Mouse (Mus musculus) embryonic facial prominence, embryonic 15.5 days (tissue): Measurements from ENCODE around the gene Ssh3. TPM values are rescaled to one million over a fixed set of nuclear protein-coding genes. Genes with fewer than 3 reads are reported as not detected.

Source experiments
- ATAC-seq: fragments of 200-750 bp; cut with Nextera tagmentation; 2 replicates; pipeline ENCODE4 v1.8.0; 2017; ENCODE audit warnings: low read depth, moderate TSS enrichment; ENCODE audit not compliant: insufficient number of reproducible peaks, low FRiP score, low TSS enrichment
- H3K27ac ChIP-seq: fragments of 300-500 bp; sonication (generic); replicated peaks from 2 replicates; pipeline ENCODE4 v1.5.1; 2015; ENCODE audit warnings: mild to moderate bottlenecking, inconsistent platforms
- H3K27me3 ChIP-seq: fragments of 300-500 bp; sonication (generic); 2 replicates; pipeline ENCODE4 v1.6.1; 2015; ENCODE audit warnings: inconsistent platforms
- H3K36me3 ChIP-seq: fragments of 300-500 bp; sonication (generic); 2 replicates; pipeline ENCODE4 v1.6.1; 2015; ENCODE audit warnings: mild to moderate bottlenecking, inconsistent platforms
- H3K4me1 ChIP-seq: fragments of 300-500 bp; sonication (generic); 2 replicates; pipeline ENCODE4 v1.6.1; 2015; ENCODE audit warnings: inconsistent platforms
- H3K4me2 ChIP-seq: fragments of 300-500 bp; sonication (generic); replicated peaks from 2 replicates; pipeline ENCODE4 v1.6.1; 2015; ENCODE audit warnings: mild to moderate bottlenecking, inconsistent platforms
- H3K4me3 ChIP-seq: fragments of 300-500 bp; sonication (generic); replicated peaks from 2 replicates; pipeline ENCODE4 v1.5.1; 2015; ENCODE audit warnings: mild to moderate bottlenecking, inconsistent platforms
- H3K9ac ChIP-seq: fragments of 300-500 bp; sonication (generic); 2 replicates; pipeline ENCODE4 v1.6.1; 2015; ENCODE audit warnings: inconsistent platforms
- H3K9me3 ChIP-seq: fragments of 300-500 bp; sonication (generic); replicated peaks from 2 replicates; pipeline ENCODE4 v1.6.1; 2016; ENCODE audit warnings: inconsistent platforms
- WGBS: fragments of 180-500 bp; shearing (Covaris S2); methylation state at CpG from one replicate; pipeline ENCODE4 v1.1.7; 2015; 5-methylcytosine and 5-hydroxymethylcytosine counted together
- polyA plus RNA-seq: library from polyadenylated mRNA; unstranded; fragments of >200 nt; fragmentation: Nextera tagmentation; extraction: Ambion mirVana; gene quantifications from 2 replicates; pipeline ENCODE4 v1.2.1, GENCODE M21; 2015

The Ssh3 gene
- polyA plus RNA-seq, 1 experiment from 2014 or later, result 34.4 TPM

GRCm38 (mm10) chr19:4240247-4240668 is 28.7 kb downstream of the Ssh3 start:
- no peak overlapping the region for H3K27ac ChIP-seq
- H3K27me3 ChIP-seq, result no peaks in the 10 kb centered on the region
- no peaks in the 10 kb centered on the region for H3K9me3 ChIP-seq
- H3K4me2 ChIP-seq, result no peak overlapping the region
- WGBS, result 51% methylated on average over 8 of the region's 8 CpGs
- no peak overlapping the region for H3K4me3 ChIP-seq
- no peaks in the 10 kb centered on the region for H3K4me1 ChIP-seq
- no peak for ATAC-seq
- no peak overlapping the region for H3K9ac ChIP-seq
- H3K36me3 ChIP-seq, result no peaks in the 10 kb centered on the region

GRCm38 (mm10) chr19:4234548-4234947 is 34.4 kb downstream of the Ssh3 start:
- Histone ChIP-seq H3K36me3 (no peaks in the 10 kb centered on the region), H3K9ac (no peak overlapping the region), H3K4me1 (peaks cover 10% of the 10 kb centered on the region), H3K4me3 (no peak overlapping the region), H3K9me3 (no peaks in the 10 kb centered on the region), H3K4me2 (no peak overlapping the region), H3K27ac (no peak overlapping the region), H3K27me3 (no peaks in the 10 kb centered on the region)
- 62% methylated on average over 4 of the region's 4 CpGs for WGBS
- ATAC-seq, result no peak

- H3K9ac ChIP-seq, result no peak overlapping the region
- H3K36me3 ChIP-seq, result no peaks in the 10 kb centered on the region
- peaks cover 22% of the 10 kb centered on the region for H3K4me1 ChIP-seq
- 79% methylated on average over 7 of the region's 7 CpGs for WGBS
- no peaks in the 10 kb centered on the region for H3K9me3 ChIP-seq
- ATAC-seq, result no peak
- peak overlapping the region; percentile 73; the same call in 1 of the 2 replicates for H3K4me2 ChIP-seq
- H3K4me3 ChIP-seq, result no peak overlapping the region
- no peaks in the 10 kb centered on the region for H3K27me3 ChIP-seq
- no peak overlapping the region for H3K27ac ChIP-seq
Observed at GRCm38 (mm10) chr19:4232651-4233050, 36.3 kb downstream of the Ssh3 start.

- ATAC-seq, result no peak
- 38% methylated on average over 2 of the region's 2 CpGs for WGBS
- H3K4me3 ChIP-seq, result peak overlapping the region; percentile 62
- peak overlapping the region; percentile 46 for H3K9ac ChIP-seq
- H3K27ac ChIP-seq, result peak overlapping the region; percentile 80
- H3K27me3 ChIP-seq, result no peaks in the 10 kb centered on the region
- peak overlapping the region; percentile 73 for H3K4me2 ChIP-seq
- peaks cover 22% of the 10 kb centered on the region for H3K4me1 ChIP-seq
- no peaks in the 10 kb centered on the region for H3K9me3 ChIP-seq
- no peaks in the 10 kb centered on the region for H3K36me3 ChIP-seq
Observed at GRCm38 (mm10) chr19:4232186-4232572, 36.8 kb downstream of the Ssh3 start.

GRCm38 (mm10) chr19:4231253-4232185 is 37.5 kb downstream of the Ssh3 start, which contains the start of gene Pold4:
Pold4 (plus strand) TSS chr19:4231899.
- H3K4me3 ChIP-seq, result peak within 1 kb of the TSS; percentile 62
- ATAC-seq, result peak; percentile 88
- H3K9me3 ChIP-seq, result no peaks in the 10 kb centered on the region
- H3K4me1 ChIP-seq, result peaks cover 22% of the 10 kb centered on the region
- H3K4me2 ChIP-seq, result peak within 1 kb of the TSS; percentile 73
- peak within 1 kb of the TSS; percentile 80 for H3K27ac ChIP-seq
- peak within 1 kb of the TSS; percentile 46 for H3K9ac ChIP-seq
- H3K36me3 ChIP-seq, result no peaks in the 10 kb centered on the region
- 10% methylated on average over 26 of the region's 26 CpGs for WGBS
- no peaks in the 10 kb centered on the region for H3K27me3 ChIP-seq

GRCm38 (mm10) chr19:4230415-4230814 is 38.6 kb downstream of the Ssh3 start:
- no peak overlapping the region for H3K4me3 ChIP-seq
- H3K36me3 ChIP-seq, result no peaks in the 10 kb centered on the region
- H3K9me3 ChIP-seq, result no peaks in the 10 kb centered on the region
- 63% methylated on average over 8 of the region's 8 CpGs for WGBS
- ATAC-seq, result no peak
- H3K4me2 ChIP-seq, result no peak overlapping the region
- H3K4me1 ChIP-seq, result peaks cover 22% of the 10 kb centered on the region
- no peak overlapping the region for H3K9ac ChIP-seq
- no peaks in the 10 kb centered on the region for H3K27me3 ChIP-seq
- no peak overlapping the region for H3K27ac ChIP-seq

GRCm38 (mm10) chr19:4229451-4230076 is 39.4 kb downstream of the Ssh3 start:
- H3K4me1 ChIP-seq, result peaks cover 22% of the 10 kb centered on the region
- H3K9ac ChIP-seq, result no peak overlapping the region
- H3K9me3 ChIP-seq, result no peaks in the 10 kb centered on the region
- H3K36me3 ChIP-seq, result no peaks in the 10 kb centered on the region
- H3K27me3 ChIP-seq, result no peaks in the 10 kb centered on the region
- H3K4me2 ChIP-seq, result no peak overlapping the region
- no peak for ATAC-seq
- 24% methylated on average over 9 of the region's 9 CpGs for WGBS
- no peak overlapping the region for H3K4me3 ChIP-seq
- H3K27ac ChIP-seq, result no peak overlapping the region

- Histone ChIP-seq H3K27ac (no peak overlapping the region), H3K9me3 (no peaks in the 10 kb centered on the region), H3K4me3 (no peak overlapping the region), H3K36me3 (no peaks in the 10 kb centered on the region), H3K4me1 (peaks cover 22% of the 10 kb centered on the region), H3K27me3 (no peaks in the 10 kb centered on the region), H3K9ac (no peak overlapping the region), H3K4me2 (no peak overlapping the region)
- 73% methylated on average over 4 of the region's 4 CpGs for WGBS
- ATAC-seq, result no peak
Observed at GRCm38 (mm10) chr19:4228891-4229290, 40.1 kb downstream of the Ssh3 start.

- WGBS, result 19% methylated on average over 8 of the region's 8 CpGs
- H3K27me3 ChIP-seq, result no peaks in the 10 kb centered on the region
- no peak overlapping the region; the same call in 1 of the 2 replicates for H3K27ac ChIP-seq
- peaks cover 22% of the 10 kb centered on the region for H3K4me1 ChIP-seq
- no peak overlapping the region for H3K4me3 ChIP-seq
- H3K4me2 ChIP-seq, result no peak overlapping the region
- peaks cover 5% of the 10 kb centered on the region; the same call in 1 of the 2 replicates for H3K36me3 ChIP-seq
- no peak for ATAC-seq
- H3K9ac ChIP-seq, result no peak overlapping the region; the same call in 1 of the 2 replicates
- no peaks in the 10 kb centered on the region for H3K9me3 ChIP-seq
Observed at GRCm38 (mm10) chr19:4227894-4228678, 40.9 kb downstream of the Ssh3 start.

GRCm38 (mm10) chr19:4227446-4227845 is 41.5 kb downstream of the Ssh3 start:
- no peak overlapping the region; the same call in 1 of the 2 replicates for H3K9ac ChIP-seq
- H3K36me3 ChIP-seq, result peaks cover 11% of the 10 kb centered on the region; the same call in 1 of the 2 replicates
- no peaks in the 10 kb centered on the region for H3K27me3 ChIP-seq
- no peak overlapping the region for H3K4me3 ChIP-seq
- H3K9me3 ChIP-seq, result no peaks in the 10 kb centered on the region
- no peak overlapping the region for H3K27ac ChIP-seq
- peaks cover 20% of the 10 kb centered on the region for H3K4me1 ChIP-seq
- WGBS, result 70% methylated on average over 5 of the region's 5 CpGs
- ATAC-seq, result no peak
- H3K4me2 ChIP-seq, result no peak overlapping the region

GRCm38 (mm10) chr19:4226779-4227178 is 42.2 kb downstream of the Ssh3 start:
- WGBS, result 84% methylated on average over 7 of the region's 7 CpGs
- Histone ChIP-seq H3K27ac (no peak overlapping the region), H3K9me3 (no peaks in the 10 kb centered on the region), H3K27me3 (no peaks in the 10 kb centered on the region), H3K4me1 (peaks cover 23% of the 10 kb centered on the region), H3K4me3 (no peak overlapping the region), H3K9ac (no peak overlapping the region), H3K4me2 (no peak overlapping the region), H3K36me3 (peaks cover 16% of the 10 kb centered on the region; the same call in 1 of the 2 replicates)
- ATAC-seq, result no peak
